ENCODE assay signal across 23 mouse cellular contexts in the genomic region with DNA sequence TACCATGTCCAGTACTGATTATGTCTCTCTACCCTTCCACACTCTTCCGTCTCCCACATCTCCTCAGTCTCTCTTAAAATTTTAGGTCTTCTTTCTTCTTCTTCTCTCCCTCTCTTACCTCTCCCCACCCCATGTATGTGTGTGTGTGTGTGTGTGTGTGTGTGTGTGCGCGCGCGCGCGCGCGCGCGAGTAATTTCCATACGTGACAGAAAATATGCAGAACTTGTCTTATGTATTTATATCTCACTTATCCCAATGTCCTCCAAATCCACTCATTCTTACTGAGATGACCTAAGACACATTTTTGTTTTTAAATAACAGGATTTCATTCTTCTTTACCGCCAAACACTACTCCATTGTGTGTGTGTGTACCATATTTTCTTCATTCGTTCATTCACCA. TPM values are rescaled to one million over a fixed set of nuclear protein-coding genes. Genes with fewer than 3 reads are reported as not detected.
A peak's percentile ranks its signal among the peaks of the same experiment; 100 is the strongest.
DNase-seq lines count a peak whose midpoint lies in the region; ATAC-seq and TF ChIP-seq lines count a peak whose summit lies in the region.
"Had no signal": no experiment of that assay in that cellular context is flagged by ENCODE, and none has a peak within 500 bp of the region (broad histone marks: within the 10 kb centered on the region; RNA-seq: fewer than 3 reads in every experiment).

No protein-coding gene starts in this region.

- no peak overlapping the region for H3K9ac ChIP-seq in liver, postnatal 0 days (replicated peaks)
- H3K9ac ChIP-seq: embryonic facial prominence, embryonic 15.5 days; hindbrain, embryonic 13.5 days had no signal

- H3K27me3 ChIP-seq in kidney, adult 2 months (replicated peaks; ENCODE audit: control insufficient read depth, insufficient read depth, low read length) = no peaks in the 10 kb centered on the region
- no peaks in the 10 kb centered on the region for H3K27me3 ChIP-seq in spleen, adult 2 months (ENCODE audit: control insufficient read depth, insufficient read depth, low read length)
- no peaks in the 10 kb centered on the region for H3K27me3 ChIP-seq in liver, postnatal 0 days (ENCODE audit: insufficient read depth, low read length)
- H3K27me3 ChIP-seq: embryonic facial prominence, embryonic 15.5 days; hindbrain, embryonic 13.5 days had no signal

- peak overlapping the region; percentile 38; the same call in 1 of the 2 replicates for H3K27ac ChIP-seq in kidney, adult 2 months (ENCODE audit: insufficient read depth, low read depth, low read length)
- peak overlapping the region; percentile 84 for H3K27ac ChIP-seq in spleen, adult 2 months (ENCODE audit: insufficient read depth, low read length)
- H3K27ac ChIP-seq in liver, postnatal 0 days (ENCODE audit: low read depth) = peak overlapping the region; percentile 76
- H3K27ac ChIP-seq: embryonic facial prominence, embryonic 15.5 days; forebrain, embryonic 10.5 days; gastrocnemius, adult 2 months; heart, embryonic 10.5 days; hindbrain, embryonic 13.5 days had no signal

- peak overlapping the region; percentile 55 for H3K4me2 ChIP-seq in liver, postnatal 0 days (ENCODE audit: low read depth, low read length)
- H3K4me2 ChIP-seq: embryonic facial prominence, embryonic 15.5 days; hindbrain, embryonic 13.5 days had no signal

- TF ChIP-seq EP300 in liver, postnatal 0 days (IDR thresholded peaks at IDR 0.05; ENCODE audit: low read depth) = no peak

- no peak for TF ChIP-seq CTCF in kidney, adult 2 months (conservative IDR thresholded peaks at IDR 0.05; ENCODE audit: insufficient read depth, insufficient read length, low read depth, low read length)
- no peak for TF ChIP-seq CTCF in spleen, adult 2 months (IDR thresholded peaks at IDR 0.05; ENCODE audit: extremely low read depth, insufficient read depth, insufficient read length, insufficient replicate concordance)
- no peak for TF ChIP-seq CTCF in liver, postnatal 0 days (IDR thresholded peaks at IDR 0.05; ENCODE audit: low read depth)

- no peak for DNase-seq in kidney, adult 2 months
- DNase-seq in kidney, adult 11 months = no peak
- DNase-seq in spleen, adult 2 months (ENCODE audit: low read depth in 1 of 2, low spot score in 2 of 2) = no peak
- no peak for DNase-seq in spleen, postnatal 36 days (ENCODE audit: low spot score in 2 of 2)
- no peak for DNase-seq in liver, postnatal 0 days
- DNase-seq in thymus, postnatal 25 days = no peak
- DNase-seq: adrenal gland, adult 8-10 months; adrenal gland, postnatal 36 days; cerebellum, adult 11 months; cerebellum, adult 8-10 months; cerebellum, postnatal 14 days; embryo, embryonic 11 days; gastrocnemius, adult 2 months; gastrocnemius, postnatal 25 days; heart, adult 18-20 months; heart, postnatal 10 days had no signal

- H3K36me3 ChIP-seq in kidney, adult 2 months (ENCODE audit: control insufficient read depth, insufficient read depth, low read length) = no peaks in the 10 kb centered on the region
- H3K36me3 ChIP-seq in spleen, adult 2 months (ENCODE audit: control insufficient read depth, insufficient read depth, low read length) = no peaks in the 10 kb centered on the region
- H3K36me3 ChIP-seq in liver, postnatal 0 days (replicated peaks; ENCODE audit: insufficient read depth, low read length) = no peaks in the 10 kb centered on the region
- H3K36me3 ChIP-seq: embryonic facial prominence, embryonic 15.5 days; forebrain, embryonic 10.5 days; G1E; heart, embryonic 10.5 days; hindbrain, embryonic 13.5 days had no signal

- 91% methylated on average over 14 of the region's 14 CpGs for WGBS in kidney, adult 2 months
- 85% methylated on average over 14 of the region's 14 CpGs for WGBS in spleen, adult 2 months
- WGBS in liver, postnatal 0 days (ENCODE audit: insufficient replicate concordance) = 88% methylated on average over 14 of the region's 14 CpGs

- H3K4me3 ChIP-seq in kidney, adult 2 months (ENCODE audit: insufficient read depth, low read depth, low read length) = peak overlapping the region; percentile 49
- H3K4me3 ChIP-seq in spleen, adult 2 months (ENCODE audit: extremely low read depth, insufficient read depth, insufficient read length) = peak overlapping the region; percentile 57
- H3K4me3 ChIP-seq in liver, postnatal 0 days (ENCODE audit: low read depth, low read length) = peak overlapping the region; percentile 36
- H3K4me3 ChIP-seq: embryonic facial prominence, embryonic 15.5 days; erythroblast, embryonic 14.5 days; forebrain, embryonic 10.5 days; gastrocnemius, adult 2 months; heart, embryonic 10.5 days; hindbrain, embryonic 13.5 days had no signal

- H3K9me3 ChIP-seq in liver, postnatal 0 days (ENCODE audit: low read length) = no peaks in the 10 kb centered on the region
- H3K9me3 ChIP-seq: embryonic facial prominence, embryonic 15.5 days; forebrain, embryonic 10.5 days; G1E; heart, embryonic 10.5 days; hindbrain, embryonic 13.5 days had no signal

- TF ChIP-seq POLR2A in kidney, adult 2 months (IDR thresholded peaks at IDR 0.05; ENCODE audit: low read depth, low read length) = no peak
- no peak for TF ChIP-seq POLR2A in spleen, adult 2 months (IDR thresholded peaks at IDR 0.05; ENCODE audit: low read depth, low read length)

- peaks cover 2% of the 10 kb centered on the region; the same call in 1 of the 2 replicates for H3K4me1 ChIP-seq in kidney, adult 2 months (ENCODE audit: control insufficient read depth, insufficient read depth, low read length)
- H3K4me1 ChIP-seq in spleen, adult 2 months (ENCODE audit: control insufficient read depth, insufficient read depth, insufficient read length) = peaks cover 10% of the 10 kb centered on the region; the same call in 1 of the 2 replicates
- peaks cover 10% of the 10 kb centered on the region; the same call in 1 of the 2 replicates for H3K4me1 ChIP-seq in liver, postnatal 0 days (ENCODE audit: insufficient read depth)
- H3K4me1 ChIP-seq: embryonic facial prominence, embryonic 15.5 days; forebrain, embryonic 10.5 days; heart, embryonic 10.5 days; hindbrain, embryonic 13.5 days had no signal

- ATAC-seq in liver, postnatal 0 days = no peak
- ATAC-seq: forebrain, embryonic 14.5 days had no signal

RNA-seq across cellular contexts. Expression of a gene that starts 7.0 kb away (rescaled TPM):
- 117 and 181 TPM in 2 replicates for polyA plus RNA-seq in kidney, adult 2 months (2012; rRNA removed)
- 11.1 and 11.2 TPM in 2 replicates for polyA plus RNA-seq in spleen, adult 2 months (2012; rRNA removed)
- polyA plus RNA-seq in liver, postnatal 0 days (2015; fragmentation: Nextera tagmentation; extraction: Ambion mirVana) = 93.3 and 103 TPM in 2 replicates

RNA-seq across cellular contexts. Expression of a gene that starts 12.3 kb away (rescaled TPM):
- polyA plus RNA-seq in kidney, adult 2 months (2012; rRNA removed) = 42.4 and 49.6 TPM in 2 replicates
- 11.1 and 11.8 TPM in 2 replicates for polyA plus RNA-seq in spleen, adult 2 months (2012; rRNA removed)
- polyA plus RNA-seq in liver, postnatal 0 days (2015; fragmentation: Nextera tagmentation; extraction: Ambion mirVana) = 26.5 and 28.5 TPM in 2 replicates
- polyA plus RNA-seq: erythroblast, embryonic 14.5 days; forebrain, embryonic 14.5 days; G1E had no signal
